Mouse (Mus musculus): ENCODE data around the gene Lonrf2. TPM values are rescaled to one million over a fixed set of nuclear protein-coding genes. Genes with fewer than 3 reads are reported as not detected.
A peak's percentile ranks its signal among the peaks of the same experiment; 100 is the strongest.

The Lonrf2 gene
- polyA plus RNA-seq, 1 experiment from 2014 or later = 1.6 TPM

DNA sequence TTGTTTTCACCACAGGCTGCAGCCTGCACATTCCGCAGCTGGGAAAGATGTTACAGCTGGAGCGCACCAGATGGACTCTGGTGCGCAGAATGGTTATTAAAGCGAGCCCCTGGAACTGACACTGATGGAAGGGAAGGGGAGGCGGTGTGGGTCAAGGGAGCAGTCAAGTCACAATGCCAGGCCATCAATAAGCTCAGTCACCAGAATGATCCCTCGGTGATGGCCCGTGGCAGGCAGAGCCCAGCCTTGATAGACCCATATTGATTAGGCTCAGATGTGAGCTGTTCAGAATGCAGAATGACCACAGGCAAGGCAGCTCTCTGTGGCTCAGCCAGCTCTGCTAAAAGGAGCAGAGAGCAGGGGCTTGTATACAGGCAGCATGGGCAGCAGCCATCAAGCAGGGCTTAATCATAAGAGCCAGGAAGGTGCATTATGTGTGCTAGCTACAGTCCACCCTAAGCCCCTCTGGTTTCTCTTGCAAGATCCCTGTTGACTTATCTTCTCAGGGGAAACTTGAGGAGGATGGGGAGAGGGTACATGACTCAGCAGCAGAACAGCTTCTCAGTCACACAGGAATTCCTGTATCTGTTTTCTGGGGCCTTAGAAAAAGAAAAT lies 46.4 kb downstream of the Lonrf2 start:
- Histone ChIP-seq H3K9ac (no peak overlapping the region), H3K4me2 (replicated peaks) (no peak overlapping the region), H3K36me3 (no peaks in the 10 kb centered on the region), H3K27ac (no peak overlapping the region), H3K4me1 (peaks cover 10% of the 10 kb centered on the region; the same call in 1 of the 2 replicates), H3K27me3 (peaks cover 2% of the 10 kb centered on the region), H3K9me3 (no peaks in the 10 kb centered on the region), H3K4me3 (no peak overlapping the region)
- no peak for ATAC-seq (ENCODE audit: low FRiP score, low read depth)
- 41% methylated on average over 7 of the region's 7 CpGs for WGBS

DNA sequence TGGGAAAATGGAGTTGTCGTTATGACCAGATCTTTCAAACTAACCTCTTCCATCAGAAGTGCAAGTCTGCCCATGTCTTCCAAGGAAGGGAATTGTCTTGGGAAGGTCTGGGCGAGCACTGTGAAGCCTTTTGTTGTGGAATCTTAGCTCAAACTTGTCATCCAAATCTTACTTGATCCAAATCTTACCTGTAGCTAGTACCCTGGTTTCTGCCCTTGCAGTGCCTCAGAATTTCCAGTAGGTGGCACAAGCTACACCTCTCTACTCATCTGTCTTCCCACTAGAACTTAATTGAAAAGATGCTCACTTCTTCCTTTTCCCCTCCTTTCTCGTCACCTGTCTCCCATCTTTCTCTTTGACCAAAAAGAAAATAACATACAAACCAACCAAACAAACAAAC lies 47.6 kb downstream of the Lonrf2 start:
- peaks cover 5% of the 10 kb centered on the region for H3K27me3 ChIP-seq
- no peak for ATAC-seq (ENCODE audit: low FRiP score, low read depth)
- no peak overlapping the region for H3K9ac ChIP-seq
- H3K9me3 ChIP-seq = no peaks in the 10 kb centered on the region
- no peak overlapping the region for H3K4me3 ChIP-seq
- no peak overlapping the region for H3K4me2 ChIP-seq (replicated peaks)
- no peaks in the 10 kb centered on the region for H3K36me3 ChIP-seq
- H3K27ac ChIP-seq = no peak overlapping the region
- 77% methylated on average over 3 of the region's 3 CpGs for WGBS
- H3K4me1 ChIP-seq = peaks cover 10% of the 10 kb centered on the region; the same call in 1 of the 2 replicates

DNA sequence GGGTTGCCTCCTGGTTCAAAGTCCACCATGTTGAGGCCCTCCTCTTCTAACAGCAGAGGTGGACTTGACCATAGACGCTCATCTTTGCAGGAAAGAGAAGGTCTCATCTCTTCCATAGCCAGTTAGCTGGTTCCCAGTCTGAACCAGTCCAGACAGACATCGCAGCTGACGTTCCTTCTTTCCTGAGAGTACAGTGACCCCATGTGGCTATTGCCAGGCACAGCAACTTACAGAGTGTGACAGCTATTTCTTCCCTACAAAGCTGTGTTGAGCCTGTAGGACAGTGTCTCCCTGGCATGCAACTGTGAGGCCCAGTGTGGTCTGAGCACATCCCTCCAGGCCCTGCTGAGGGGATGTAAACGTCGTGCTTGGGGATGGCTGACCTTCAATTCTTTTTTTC lies 49.1 kb downstream of the Lonrf2 start:
- peaks cover 10% of the 10 kb centered on the region; the same call in 1 of the 2 replicates for H3K4me1 ChIP-seq
- H3K9me3 ChIP-seq = no peaks in the 10 kb centered on the region
- no peak overlapping the region for H3K27ac ChIP-seq
- no peak overlapping the region for H3K4me2 ChIP-seq (replicated peaks)
- WGBS = 6% methylated on average over 5 of the region's 5 CpGs
- peak; percentile 33; the same call in 1 of the 2 replicates for ATAC-seq (ENCODE audit: low FRiP score, low read depth)
- no peak overlapping the region for H3K4me3 ChIP-seq
- no peak overlapping the region for H3K9ac ChIP-seq
- H3K36me3 ChIP-seq = no peaks in the 10 kb centered on the region
- H3K27me3 ChIP-seq = peaks cover 5% of the 10 kb centered on the region

DNA sequence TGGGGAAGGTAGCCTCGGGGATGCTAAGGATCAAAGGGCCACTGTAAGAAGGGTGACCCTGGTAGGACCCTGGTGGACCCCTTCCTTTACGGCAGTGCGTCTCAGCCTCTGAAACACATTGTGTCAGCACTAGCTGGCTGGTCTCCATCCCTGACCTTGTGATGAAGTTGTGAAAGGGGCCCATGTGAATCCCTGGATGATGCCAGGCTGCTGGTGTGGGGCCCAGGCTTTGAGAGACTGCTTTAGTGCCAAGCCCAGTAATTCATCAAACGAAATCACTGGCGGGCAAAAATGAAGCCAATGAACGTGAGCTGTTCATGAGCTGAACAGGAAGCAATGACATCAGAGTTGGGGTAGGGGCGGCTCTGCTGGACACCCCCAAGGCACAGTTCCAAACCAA lies 50.2 kb downstream of the Lonrf2 start:
- H3K27ac ChIP-seq = no peak overlapping the region
- WGBS = 54% methylated on average over 7 of the region's 7 CpGs
- no peak overlapping the region for H3K4me3 ChIP-seq
- peaks cover 10% of the 10 kb centered on the region; the same call in 1 of the 2 replicates for H3K4me1 ChIP-seq
- no peaks in the 10 kb centered on the region for H3K36me3 ChIP-seq
- no peaks in the 10 kb centered on the region for H3K9me3 ChIP-seq
- peaks cover 5% of the 10 kb centered on the region for H3K27me3 ChIP-seq
- H3K9ac ChIP-seq = no peak overlapping the region
- no peak overlapping the region for H3K4me2 ChIP-seq (replicated peaks)
- no peak for ATAC-seq (ENCODE audit: low FRiP score, low read depth)

DNA sequence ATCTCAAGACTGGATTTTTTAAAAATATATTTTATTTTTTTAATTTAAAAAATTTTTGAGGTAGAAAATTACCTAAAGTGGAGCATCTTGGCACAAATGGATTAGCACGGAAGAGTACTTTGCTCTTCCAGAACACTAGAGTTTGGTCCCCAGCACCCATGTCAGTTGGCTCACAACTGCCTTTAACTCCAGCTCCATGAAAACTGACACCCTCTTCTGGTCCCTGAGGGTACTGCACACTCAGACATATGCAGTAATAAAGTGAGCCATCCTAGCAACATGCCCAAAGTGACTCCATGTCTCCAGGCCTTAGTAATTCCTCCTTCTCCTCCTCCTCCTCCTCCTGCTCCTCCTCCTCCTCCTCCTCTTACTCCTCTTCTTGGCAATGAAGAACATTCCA lies 58.2 kb downstream of the Lonrf2 start:
- WGBS = 100% methylated on average over 1 of the region's 1 CpGs
- Histone ChIP-seq H3K4me1 (peaks cover 11% of the 10 kb centered on the region), H3K4me3 (no peak overlapping the region), H3K36me3 (no peaks in the 10 kb centered on the region), H3K9me3 (peaks cover 5% of the 10 kb centered on the region; the same call in 1 of the 2 replicates), H3K9ac (no peak overlapping the region), H3K27me3 (no peaks in the 10 kb centered on the region), H3K27ac (no peak overlapping the region), H3K4me2 (replicated peaks) (no peak overlapping the region)
- no peak for ATAC-seq (ENCODE audit: low FRiP score, low read depth)

DNA sequence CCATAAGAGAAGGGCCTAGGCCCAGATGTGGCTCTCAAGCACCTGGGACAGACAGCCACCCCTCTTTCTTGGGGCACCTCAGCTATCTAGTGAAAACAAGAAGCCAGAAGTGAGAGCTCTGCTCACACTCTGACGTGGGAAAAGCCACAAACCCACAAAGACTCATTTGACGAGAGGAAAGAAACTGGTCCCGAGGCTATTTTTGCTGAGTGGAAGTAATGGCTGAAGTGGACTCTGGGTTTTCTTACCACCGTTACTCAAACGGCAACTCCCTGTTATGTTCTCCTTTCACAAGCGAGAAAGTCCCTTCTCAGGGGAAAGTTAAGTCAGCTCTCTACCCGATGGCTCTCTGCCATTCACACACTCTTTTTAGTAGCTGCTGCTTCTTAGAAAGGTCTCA lies 59.0 kb downstream of the Lonrf2 start:
- 0 out of 2 replicates have a peak overlapping the region, but pooled peaks have one; percentile 22 for H3K27ac ChIP-seq
- WGBS = 49% methylated on average over 7 of the region's 7 CpGs

DNA sequence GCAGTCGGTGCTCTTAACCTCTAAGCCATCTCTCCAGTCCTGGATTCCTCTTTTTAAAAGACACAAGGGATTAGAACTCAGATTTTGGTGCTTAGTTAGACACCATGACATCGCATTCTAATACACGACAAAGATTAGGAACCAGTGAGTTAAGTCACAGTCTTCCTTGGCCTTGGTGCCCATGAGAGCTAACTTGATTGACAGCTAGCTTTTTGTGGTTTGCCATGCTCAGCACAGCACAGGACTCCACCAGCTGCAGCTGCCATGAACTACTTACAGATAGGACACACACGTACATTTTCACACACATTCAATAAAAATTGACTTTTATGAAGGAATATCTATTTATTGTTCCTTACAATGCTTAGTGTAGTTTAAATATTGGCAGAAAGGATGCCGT lies 60.8 kb downstream of the Lonrf2 start:
- no peak overlapping the region for H3K27ac ChIP-seq
- H3K9ac ChIP-seq = no peak overlapping the region
- no peak overlapping the region for H3K4me3 ChIP-seq
- peaks cover 17% of the 10 kb centered on the region for H3K4me1 ChIP-seq
- no peaks in the 10 kb centered on the region for H3K36me3 ChIP-seq
- H3K27me3 ChIP-seq = no peaks in the 10 kb centered on the region
- WGBS = 90% methylated on average over 5 of the region's 5 CpGs
- no peak overlapping the region for H3K4me2 ChIP-seq (replicated peaks)
- H3K9me3 ChIP-seq = peaks cover 5% of the 10 kb centered on the region; the same call in 1 of the 2 replicates
- no peak for ATAC-seq (ENCODE audit: low FRiP score, low read depth)

More for the DNA sequence above, 59.0 kb downstream of the Lonrf2 start:
- no peak for ATAC-seq (ENCODE audit: low FRiP score, low read depth)
- Histone ChIP-seq H3K4me3 (no peak overlapping the region), H3K9ac (no peak overlapping the region), H3K4me2 (replicated peaks) (no peak overlapping the region), H3K36me3 (no peaks in the 10 kb centered on the region), H3K27me3 (no peaks in the 10 kb centered on the region), H3K4me1 (peaks cover 11% of the 10 kb centered on the region), H3K9me3 (peaks cover 5% of the 10 kb centered on the region; the same call in 1 of the 2 replicates)

DNA sequence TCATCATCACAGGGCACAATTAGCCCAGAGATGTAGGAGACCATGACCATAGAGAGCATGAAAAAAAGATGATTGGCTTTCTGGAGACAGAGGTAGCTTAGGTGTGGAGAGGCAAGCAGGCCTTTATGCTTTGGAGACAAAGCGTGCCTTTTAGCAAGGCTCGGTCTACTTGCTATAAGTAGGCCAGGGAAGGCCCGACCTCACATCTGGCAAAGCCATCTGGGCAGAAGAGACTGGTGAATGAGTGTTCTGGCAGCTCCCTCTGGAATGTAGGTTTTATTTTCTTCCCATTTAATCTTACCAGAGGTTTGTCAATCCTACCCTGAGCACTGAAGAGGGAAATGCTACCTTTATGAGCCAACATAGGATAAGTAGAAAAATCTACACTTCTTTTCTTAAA lies 65.8 kb downstream of the Lonrf2 start:
- ATAC-seq (ENCODE audit: low FRiP score, low read depth) = no peak; the same call in 1 of the 2 replicates
- Histone ChIP-seq H3K4me1 (peaks cover 48% of the 10 kb centered on the region), H3K4me3 (no peak overlapping the region), H3K9me3 (peaks cover 5% of the 10 kb centered on the region; the same call in 1 of the 2 replicates), H3K36me3 (no peaks in the 10 kb centered on the region), H3K4me2 (replicated peaks) (no peak overlapping the region), H3K9ac (no peak overlapping the region), H3K27me3 (peaks cover 6% of the 10 kb centered on the region; the same call in 1 of the 2 replicates), H3K27ac (peak overlapping the region; percentile 80)
- WGBS = 38% methylated on average over 3 of the region's 3 CpGs

DNA sequence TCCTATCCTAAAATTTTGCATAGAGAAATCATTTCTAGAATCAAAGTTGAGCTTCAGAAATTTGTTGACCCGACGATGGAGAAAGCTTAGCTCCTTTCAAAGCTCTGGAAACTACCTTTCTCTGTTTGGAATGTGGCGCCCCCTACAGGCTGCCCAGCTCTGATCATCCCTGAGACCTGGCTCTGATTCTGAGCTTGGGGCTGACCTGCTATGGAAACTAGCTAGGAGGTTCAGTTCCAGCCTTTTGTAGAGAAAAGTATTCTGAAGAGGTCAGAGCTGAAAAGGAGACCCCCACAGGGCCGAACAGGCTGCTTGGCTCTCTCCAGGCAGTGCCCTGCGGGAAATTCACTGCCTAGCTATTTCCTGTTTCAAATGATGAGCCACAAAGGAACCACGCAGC lies 66.6 kb downstream of the Lonrf2 start:
- peaks cover 6% of the 10 kb centered on the region; the same call in 1 of the 2 replicates for H3K27me3 ChIP-seq
- ATAC-seq (ENCODE audit: low FRiP score, low read depth) = no peak
- 20% methylated on average over 6 of the region's 6 CpGs for WGBS
- no peak overlapping the region for H3K9ac ChIP-seq
- H3K4me2 ChIP-seq (replicated peaks) = no peak overlapping the region
- H3K4me3 ChIP-seq = no peak overlapping the region
- peaks cover 4% of the 10 kb centered on the region; the same call in 1 of the 2 replicates for H3K9me3 ChIP-seq
- no peaks in the 10 kb centered on the region for H3K36me3 ChIP-seq
- H3K27ac ChIP-seq = peak overlapping the region; percentile 80
- peaks cover 56% of the 10 kb centered on the region for H3K4me1 ChIP-seq

DNA sequence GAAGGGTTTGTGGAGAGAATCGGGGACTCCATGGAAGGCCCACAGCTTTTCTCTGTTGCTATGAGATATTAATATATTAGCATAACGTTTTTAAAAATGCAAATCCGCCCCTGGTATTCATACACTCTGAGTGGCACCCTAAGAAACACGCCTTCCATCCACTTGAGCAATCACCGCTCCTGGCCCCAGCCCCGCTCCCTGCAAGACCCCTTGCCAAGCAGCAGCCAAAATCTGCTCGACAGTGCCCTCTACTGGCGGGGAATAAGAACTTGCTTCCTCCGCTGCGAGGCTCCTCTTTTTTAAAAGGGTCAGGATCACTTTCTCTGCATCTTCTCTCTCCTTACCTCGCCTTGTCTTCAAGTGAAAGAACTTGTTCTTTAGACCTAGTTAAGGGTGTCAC lies 68.7 kb downstream of the Lonrf2 start:
- peak overlapping the region; percentile 88; the same call in 1 of the 2 replicates for H3K27ac ChIP-seq
- ATAC-seq (ENCODE audit: low FRiP score, low read depth) = peak; percentile 38; the same call in 1 of the 2 replicates
- 7% methylated on average over 11 of the region's 11 CpGs for WGBS
- H3K9ac ChIP-seq = peak overlapping the region; percentile 56
- H3K4me3 ChIP-seq = peak overlapping the region; percentile 39
- H3K9me3 ChIP-seq = no peaks in the 10 kb centered on the region
- H3K36me3 ChIP-seq = no peaks in the 10 kb centered on the region
- peaks cover 77% of the 10 kb centered on the region for H3K4me1 ChIP-seq
- H3K4me2 ChIP-seq (replicated peaks) = peak overlapping the region; percentile 64
- peaks cover 6% of the 10 kb centered on the region; the same call in 1 of the 2 replicates for H3K27me3 ChIP-seq

DNA sequence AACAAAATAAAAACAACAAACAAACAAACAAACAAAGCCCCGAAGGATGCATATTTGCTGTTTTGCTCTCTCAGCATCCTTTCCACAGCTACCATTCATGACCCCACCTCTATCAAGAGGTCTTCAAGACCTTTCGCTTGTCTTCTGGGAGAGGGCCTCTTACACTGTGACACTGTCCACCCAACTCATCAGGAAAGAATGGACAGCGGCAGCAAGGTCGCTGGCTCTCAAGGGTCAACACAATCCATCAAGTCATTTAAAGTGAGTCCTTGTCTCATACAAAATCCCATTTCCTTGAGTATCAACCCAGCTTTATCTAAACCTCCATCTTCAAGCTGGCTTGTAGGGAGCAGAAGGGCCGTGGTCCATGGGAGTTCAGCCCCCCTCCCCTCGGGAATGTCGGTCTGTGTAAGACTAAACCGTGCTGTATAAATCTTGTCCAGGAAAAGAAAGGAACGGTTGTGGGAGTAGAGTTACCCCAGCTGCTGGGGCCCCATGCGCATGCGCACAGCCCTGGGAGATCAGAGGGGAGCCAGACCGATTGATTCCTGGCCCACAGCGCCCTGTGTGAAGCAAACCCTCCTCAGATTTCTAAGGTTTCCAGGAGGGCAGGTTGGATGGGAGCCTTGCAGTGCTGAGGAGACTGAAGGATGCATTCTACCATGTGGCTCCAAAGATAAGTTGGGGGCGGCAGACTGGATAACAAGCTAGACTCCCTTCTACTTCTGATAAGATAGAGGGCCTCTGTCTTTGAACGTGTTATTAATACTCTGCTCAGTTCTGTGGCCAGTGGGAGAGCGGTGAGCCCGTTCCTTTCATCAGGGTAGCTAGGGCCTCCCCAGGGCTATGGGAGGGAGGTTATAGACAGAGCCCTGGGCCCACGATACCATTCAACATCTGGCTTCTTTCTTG lies 69.6 kb downstream of the Lonrf2 start:
- peak; percentile 88 for ATAC-seq (ENCODE audit: low FRiP score, low read depth)
- H3K4me3 ChIP-seq = peak overlapping the region; percentile 39
- H3K27ac ChIP-seq = peak overlapping the region; percentile 88
- H3K4me1 ChIP-seq = peaks cover 77% of the 10 kb centered on the region
- peak overlapping the region; percentile 56 for H3K9ac ChIP-seq
- H3K9me3 ChIP-seq = no peaks in the 10 kb centered on the region
- no peaks in the 10 kb centered on the region for H3K36me3 ChIP-seq
- WGBS = 11% methylated on average over 18 of the region's 18 CpGs
- peak overlapping the region; percentile 64 for H3K4me2 ChIP-seq (replicated peaks)
- peaks cover 6% of the 10 kb centered on the region; the same call in 1 of the 2 replicates for H3K27me3 ChIP-seq

DNA sequence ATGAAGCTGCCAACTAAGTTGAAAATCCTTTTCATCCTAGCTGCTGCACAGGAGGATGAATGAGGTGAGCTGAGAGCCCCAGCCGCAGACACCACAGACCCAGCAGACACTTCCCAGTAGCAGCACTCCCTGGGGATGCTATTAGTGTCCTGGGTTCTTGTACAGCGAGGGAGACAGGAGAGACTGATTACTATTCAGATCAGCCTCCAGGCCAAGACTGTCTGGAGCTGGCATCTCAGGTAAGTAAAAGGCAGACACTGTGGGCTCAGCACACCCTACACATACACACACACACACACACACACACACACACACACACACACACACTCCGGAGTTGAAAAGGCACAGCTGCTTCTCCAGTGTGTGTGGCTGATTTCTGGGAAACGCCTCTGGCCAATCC lies 70.3 kb downstream of the Lonrf2 start:
- 38% methylated on average over 4 of the region's 4 CpGs for WGBS
- 0 out of 2 replicates have a peak overlapping the region, but pooled peaks have one; percentile 64 for H3K4me2 ChIP-seq (replicated peaks)
- ATAC-seq (ENCODE audit: low FRiP score, low read depth) = no peak

More for the DNA sequence above, 70.3 kb downstream of the Lonrf2 start:
- Histone ChIP-seq H3K9me3 (no peaks in the 10 kb centered on the region), H3K27me3 (peaks cover 6% of the 10 kb centered on the region; the same call in 1 of the 2 replicates), H3K9ac (no peak overlapping the region), H3K27ac (peak overlapping the region; percentile 88; the same call in 1 of the 2 replicates), H3K4me3 (no peak overlapping the region), H3K4me1 (peaks cover 78% of the 10 kb centered on the region), H3K36me3 (no peaks in the 10 kb centered on the region)

Measured in limb, embryonic 13.5 days (tissue).